Mouse (Mus musculus) ES-Bruce4 (cell line): ENCODE results near the gene Tbrg4.

Experiments
- CTCF ChIP-seq: IDR thresholded peaks from one replicate; pipeline ENCODE4 v1.8.1; 2011; ENCODE audit warnings: low read depth, low read length
- EP300 ChIP-seq: IDR thresholded peaks from 2 replicates; pipeline ENCODE4 v1.6.1; 2011; ENCODE audit warnings: low read depth, low read length; ENCODE audit not compliant: insufficient read depth

GRCm38 (mm10) chr11:6650519-6650918 is 24.7 kb upstream of the Tbrg4 start:
- TF ChIP-seq EP300, result no peak
- TF ChIP-seq CTCF, result no peak
